Mouse (Mus musculus) adrenal gland, postnatal 25 days (tissue): ENCODE measurements around the gene Ctcf. TPM values are rescaled to one million over a fixed set of nuclear protein-coding genes. Genes with fewer than 3 reads are reported as not detected.

Experiments
- microRNA-seq, 2 experiments: library from miRNA; unstranded; fragments of <30 nt; microRNA quantifications; one replicate each; pipeline ENCODE4 v1.2.0; 2021
- total RNA-seq: library from RNA; stranded (reverse); gene quantifications from 2 replicates; pipeline ENCODE4 v1.2.3, GENCODE M21; 2021

The Ctcf gene
- total RNA-seq, 1 experiment from 2014 or later, result 74.2 TPM

Small RNAs within 50 kb of the gene (microRNA-seq; reads per million reads assigned to microRNA genes)
- 0.34 to 0.36 reads per million in 2 experiments for gene Mir1966

Other genes starting within 250 kb of the Ctcf start
- gene Kctd19, start 223.1 kb upstream of the Ctcf start, total RNA-seq, result not detected in 2 replicates
- 3.8 and 6.1 TPM in 2 replicates for gene Lrrc36, start 223.0 kb upstream of the Ctcf start, total RNA-seq
- 22.7 and 27.4 TPM in 2 replicates for gene Tppp3, start 165.0 kb upstream of the Ctcf start, total RNA-seq
- gene Zdhhc1, start 139.7 kb upstream of the Ctcf start, total RNA-seq, result 17.7 and 20.6 TPM in 2 replicates
- gene Hsd11b2, start 117.8 kb upstream of the Ctcf start, total RNA-seq, result 0.15 TPM in 1 of 2 replicates, not detected in the other
- 108 and 110 TPM in 2 replicates for gene Atp6v0d1, start 70.5 kb upstream of the Ctcf start, total RNA-seq
- gene Ripor1, start 31.3 kb upstream of the Ctcf start, total RNA-seq, result 27.7 and 33.5 TPM in 2 replicates
- gene Agrp, start 825 bp downstream of the Ctcf start, total RNA-seq, result 1.2 TPM in 1 of 2 replicates, not detected in the other
- gene Carmil2, start 49.7 kb downstream of the Ctcf start, total RNA-seq, result 1.4 and 2.4 TPM in 2 replicates
- 20.9 and 26.3 TPM in 2 replicates for gene Acd, start 64.5 kb downstream of the Ctcf start, total RNA-seq
- gene Pard6a, start 64.6 kb downstream of the Ctcf start, total RNA-seq, result 10.1 and 10.4 TPM in 2 replicates
- not detected in 2 replicates for gene 4933405L10Rik, start 71.1 kb downstream of the Ctcf start, total RNA-seq
- gene Enkd1, start 71.6 kb downstream of the Ctcf start, total RNA-seq, result 4.0 and 7.7 TPM in 2 replicates
- gene Gfod2, start 122.1 kb downstream of the Ctcf start, total RNA-seq, result 9.3 and 9.6 TPM in 2 replicates
- 25.4 and 29.5 TPM in 2 replicates for gene Ranbp10, start 190.8 kb downstream of the Ctcf start, total RNA-seq
- gene Tsnaxip1, start 191.2 kb downstream of the Ctcf start, total RNA-seq, result not detected in 2 replicates
- gene Cenpt, start 216.7 kb downstream of the Ctcf start, total RNA-seq, result 7.5 and 9.2 TPM in 2 replicates
- gene Thap11, start 218.6 kb downstream of the Ctcf start, total RNA-seq, result 38.0 and 40.1 TPM in 2 replicates
- 36.3 and 56.0 TPM in 2 replicates for gene Nutf2, start 224.0 kb downstream of the Ctcf start, total RNA-seq
- gene Edc4, start 244.3 kb downstream of the Ctcf start, total RNA-seq, result 33.5 and 38.6 TPM in 2 replicates